Mouse (Mus musculus) G1E (cell line): ENCODE results near the gene Tinf2.

ENCODE experiments used
- CTCF ChIP-seq: IDR thresholded peaks from 2 replicates; pipeline ENCODE4 v1.5.1; 2012; ENCODE audit warnings: low read depth, low read length, inconsistent platforms, mixed read lengths
- GATA1 ChIP-seq: IDR thresholded peaks from 2 replicates; pipeline ENCODE4 v1.6.1; 2012; ENCODE audit warnings: borderline replicate concordance, low read length, inconsistent platforms, mixed read lengths
- GATA2 ChIP-seq: IDR thresholded peaks from 2 replicates; pipeline ENCODE4 v1.6.1; 2012; ENCODE audit warnings: low read depth, low read length, inconsistent platforms, borderline replicate concordance
- POLR2AphosphoS5 ChIP-seq: IDR thresholded peaks from 2 replicates; pipeline ENCODE4 v1.6.1; 2012; ENCODE audit warnings: low read depth, low read length, inconsistent platforms; ENCODE audit not compliant: insufficient replicate concordance
- TAL1 ChIP-seq: conservative IDR thresholded peaks from 2 replicates; pipeline ENCODE4 v1.6.1; 2012; ENCODE audit warnings: low read depth, low read length, inconsistent platforms, mixed read lengths

DNA sequence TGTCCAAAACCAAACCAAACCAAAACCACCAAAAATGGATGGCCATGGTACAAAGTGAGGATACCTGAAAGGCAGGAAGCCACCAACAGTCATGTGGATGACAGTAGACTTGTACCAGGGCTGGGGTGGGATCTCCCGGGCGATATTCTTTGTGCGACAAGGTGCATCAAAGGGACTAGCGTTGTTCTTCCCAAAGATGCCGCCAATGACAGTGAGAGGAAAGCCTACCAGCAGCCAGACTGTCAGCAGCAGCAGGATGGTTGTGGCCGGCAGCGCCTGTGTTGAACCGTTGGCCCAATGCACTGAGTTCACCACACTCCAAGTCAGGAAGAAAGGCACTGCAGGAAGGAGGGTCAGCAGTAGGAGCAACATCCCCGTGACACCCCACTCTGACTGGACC is 43.8 kb downstream of the Tinf2 start, which contains the start of gene Gm49378:
- no peak for TF ChIP-seq CTCF
- TF ChIP-seq GATA1: no peak
- no peak for TF ChIP-seq POLR2AphosphoS5
- TF ChIP-seq TAL1: no peak
- TF ChIP-seq GATA2: no peak
